Comparison of ENCODE assay signal across 8 mouse cellular contexts in the genomic region with DNA sequence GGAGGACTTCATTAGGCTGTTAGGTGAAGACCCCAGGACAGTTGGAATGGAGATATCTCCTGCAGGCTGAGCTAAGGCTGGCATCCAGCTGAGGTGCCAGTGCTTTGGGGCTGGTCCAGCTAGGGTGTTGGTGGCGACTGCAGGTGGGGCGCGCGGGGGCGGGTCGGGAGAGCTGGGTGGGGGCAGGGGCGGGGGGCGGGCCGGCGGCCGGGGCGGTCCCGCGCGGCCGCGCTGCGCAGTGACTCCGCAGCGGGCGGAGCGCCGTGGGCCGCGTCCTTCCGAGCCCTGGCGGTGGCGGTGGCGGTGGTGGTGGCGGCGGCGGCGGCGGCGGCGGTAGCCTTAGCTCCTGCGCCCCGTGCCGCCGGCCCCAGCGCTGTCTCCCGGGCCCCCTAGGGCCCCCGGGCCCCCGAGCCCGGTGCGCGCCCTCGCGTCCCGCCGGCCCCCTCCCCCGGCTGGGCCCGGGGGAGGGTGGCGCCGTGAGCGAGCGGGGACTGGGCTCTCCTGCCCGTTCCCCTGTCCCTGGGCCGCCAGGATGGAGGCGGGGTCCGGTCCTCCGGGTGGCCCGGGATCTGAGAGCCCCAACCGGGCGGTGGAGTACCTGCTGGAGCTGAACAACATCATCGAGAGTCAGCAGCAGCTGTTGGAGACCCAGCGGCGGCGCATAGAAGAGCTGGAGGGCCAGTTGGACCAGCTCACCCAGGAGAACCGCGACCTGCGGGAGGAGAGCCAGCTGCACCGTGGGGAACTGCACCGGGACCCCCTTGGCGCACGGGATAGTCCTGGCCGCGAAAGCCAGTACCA. TPM values are rescaled to one million over a fixed set of nuclear protein-coding genes. Genes with fewer than 3 reads are reported as not detected.
DNase-seq lines count a peak whose midpoint lies in the region; ATAC-seq and TF ChIP-seq lines count a peak whose summit lies in the region.

A gene (plus strand): TSS at position 328 of the 801 bp plus-strand sequence.

- H3K9ac ChIP-seq in hindbrain, embryonic 16.5 days (ENCODE audit: low read depth, low read length) = peak within 1 kb of the TSS; percentile 81
- peak within 1 kb of the TSS; percentile 68 for H3K9ac ChIP-seq in limb, embryonic 12.5 days (replicated peaks)
- H3K9ac ChIP-seq in midbrain, embryonic 13.5 days (replicated peaks) = peak within 1 kb of the TSS; percentile 69

- peak within 1 kb of the TSS; percentile 54; the same call in 1 of the 2 replicates for H3K27ac ChIP-seq in hindbrain, embryonic 16.5 days (ENCODE audit: low read depth, low read length)
- no peak within 1 kb of the TSS for H3K27ac ChIP-seq in limb, embryonic 12.5 days
- 0 out of 2 replicates have a peak within 1 kb of the TSS, but pooled peaks have one; percentile 14 for H3K27ac ChIP-seq in midbrain, embryonic 13.5 days

- no peaks in the 10 kb centered on the region for H3K9me3 ChIP-seq in hindbrain, embryonic 16.5 days (ENCODE audit: control insufficient read depth, low read length)
- H3K9me3 ChIP-seq in limb, embryonic 12.5 days = no peaks in the 10 kb centered on the region
- H3K9me3 ChIP-seq in midbrain, embryonic 13.5 days = no peaks in the 10 kb centered on the region

- TF ChIP-seq POLR2A in brain, embryonic 14.5 days (IDR thresholded peaks at IDR 0.05; ENCODE audit: borderline replicate concordance, extremely low read depth, insufficient read depth, insufficient read length, poor library complexity, severe bottlenecking) = no peak

- ATAC-seq in hindbrain, embryonic 16.5 days = peak; percentile 78
- ATAC-seq in limb, embryonic 12.5 days (ENCODE audit: insufficient number of reproducible peaks, insufficient read depth, low FRiP score, low TSS enrichment, low read depth) = peak; percentile 71
- ATAC-seq in midbrain, embryonic 13.5 days = peak; percentile 80

- no peaks in the 10 kb centered on the region for H3K36me3 ChIP-seq in hindbrain, embryonic 16.5 days (ENCODE audit: control insufficient read depth, insufficient read depth, low read length)
- no peaks in the 10 kb centered on the region for H3K36me3 ChIP-seq in limb, embryonic 12.5 days
- no peaks in the 10 kb centered on the region for H3K36me3 ChIP-seq in midbrain, embryonic 13.5 days

- peak within 1 kb of the TSS; percentile 66 for H3K4me3 ChIP-seq in hindbrain, embryonic 16.5 days (ENCODE audit: low read length)
- peak within 1 kb of the TSS; percentile 64 for H3K4me3 ChIP-seq in limb, embryonic 12.5 days (replicated peaks)
- peak within 1 kb of the TSS; percentile 61 for H3K4me3 ChIP-seq in midbrain, embryonic 13.5 days (replicated peaks)

- peaks cover 14% of the 10 kb centered on the region; the same call in 1 of the 2 replicates for H3K4me1 ChIP-seq in hindbrain, embryonic 16.5 days (ENCODE audit: control insufficient read depth, insufficient read depth, low read depth, low read length)
- H3K4me1 ChIP-seq in limb, embryonic 12.5 days (replicated peaks) = no peaks in the 10 kb centered on the region; the same call in 1 of the 2 replicates
- peaks cover 15% of the 10 kb centered on the region for H3K4me1 ChIP-seq in midbrain, embryonic 13.5 days (replicated peaks)

- TF ChIP-seq CTCF in brain, embryonic 14.5 days (IDR thresholded peaks at IDR 0.05; ENCODE audit: borderline replicate concordance, extremely low read depth, insufficient read depth, insufficient read length) = no peak

- DNase-seq in right cerebral cortex, adult 18-20 months = peak; percentile 17
- no peak for DNase-seq in right cerebral cortex, postnatal 25 days
- peak; percentile 19 for DNase-seq in brain, embryonic 14.5 days (ENCODE audit: low read depth)
- no peak for DNase-seq in gastrocnemius, adult 8-10 months (ENCODE audit: low spot score in 2 of 2)
- DNase-seq in T-cell, adult 2 months (ENCODE audit: low spot score) = no peak

- 12% methylated on average over 19 of the region's 78 CpGs for WGBS in hindbrain, embryonic 16.5 days
- WGBS in limb, embryonic 12.5 days = 5% methylated on average over 31 of the region's 78 CpGs
- WGBS in midbrain, embryonic 13.5 days = 15% methylated on average over 30 of the region's 78 CpGs

- H3K4me2 ChIP-seq in hindbrain, embryonic 16.5 days (ENCODE audit: low read length) = peak within 1 kb of the TSS; percentile 54
- peak within 1 kb of the TSS; percentile 76 for H3K4me2 ChIP-seq in limb, embryonic 12.5 days
- peak within 1 kb of the TSS; percentile 68 for H3K4me2 ChIP-seq in midbrain, embryonic 13.5 days (replicated peaks)

- peaks cover 29% of the 10 kb centered on the region for H3K27me3 ChIP-seq in hindbrain, embryonic 16.5 days (replicated peaks; ENCODE audit: control insufficient read depth, insufficient read depth, low read length)
- H3K27me3 ChIP-seq in limb, embryonic 12.5 days = peaks cover 77% of the 10 kb centered on the region
- peaks cover 91% of the 10 kb centered on the region for H3K27me3 ChIP-seq in midbrain, embryonic 13.5 days

RNA-seq across cellular contexts. Expression of the gene that starts here (rescaled TPM):
- polyA plus RNA-seq in brain, embryonic 14.5 days (2012; rRNA removed) = 8.2 and 12.7 TPM in 2 replicates
- 10 to 100 TPM; 13.0 to 24.4 (median 16.3) TPM for total RNA-seq in gastrocnemius, adult 8-10 months (2022)
- 6.8 and 8.6 TPM in 2 replicates for polyA plus RNA-seq in hindbrain, embryonic 16.5 days (2015; fragmentation: Nextera tagmentation; extraction: Ambion mirVana)
- 1.4 TPM in 2 replicates for polyA plus RNA-seq in limb, embryonic 12.5 days (2016; fragmentation: Nextera tagmentation; extraction: Ambion mirVana)
- 3.2 TPM in 2 replicates for polyA plus RNA-seq in midbrain, embryonic 13.5 days (2015; fragmentation: Nextera tagmentation; extraction: Ambion mirVana)

Comparison
In these comparisons a context has a peak if more than half of its experiments do, and no peak if none do; other contexts are left out.
1. DNase-seq: peak in right cerebral cortex, adult 18-20 months (single experiment) and brain, embryonic 14.5 days (single experiment); none in right cerebral cortex, postnatal 25 days (single experiment), gastrocnemius, adult 8-10 months (0 of 2) and T-cell, adult 2 months (single experiment).
2. Peak in every context shown above with its lines, with median percentiles within 50 percentile points of each other: ATAC-seq, H3K4me2 ChIP-seq, H3K4me3 ChIP-seq and H3K9ac ChIP-seq.